Mouse (Mus musculus): ENCODE results near the gene Zfp9. TPM values are rescaled to one million over a fixed set of nuclear protein-coding genes. Genes with fewer than 3 reads are reported as not detected.

Gene Zfp9
- polyA plus RNA-seq, 2 experiments: 1.1 to 1.7 TPM

DNA sequence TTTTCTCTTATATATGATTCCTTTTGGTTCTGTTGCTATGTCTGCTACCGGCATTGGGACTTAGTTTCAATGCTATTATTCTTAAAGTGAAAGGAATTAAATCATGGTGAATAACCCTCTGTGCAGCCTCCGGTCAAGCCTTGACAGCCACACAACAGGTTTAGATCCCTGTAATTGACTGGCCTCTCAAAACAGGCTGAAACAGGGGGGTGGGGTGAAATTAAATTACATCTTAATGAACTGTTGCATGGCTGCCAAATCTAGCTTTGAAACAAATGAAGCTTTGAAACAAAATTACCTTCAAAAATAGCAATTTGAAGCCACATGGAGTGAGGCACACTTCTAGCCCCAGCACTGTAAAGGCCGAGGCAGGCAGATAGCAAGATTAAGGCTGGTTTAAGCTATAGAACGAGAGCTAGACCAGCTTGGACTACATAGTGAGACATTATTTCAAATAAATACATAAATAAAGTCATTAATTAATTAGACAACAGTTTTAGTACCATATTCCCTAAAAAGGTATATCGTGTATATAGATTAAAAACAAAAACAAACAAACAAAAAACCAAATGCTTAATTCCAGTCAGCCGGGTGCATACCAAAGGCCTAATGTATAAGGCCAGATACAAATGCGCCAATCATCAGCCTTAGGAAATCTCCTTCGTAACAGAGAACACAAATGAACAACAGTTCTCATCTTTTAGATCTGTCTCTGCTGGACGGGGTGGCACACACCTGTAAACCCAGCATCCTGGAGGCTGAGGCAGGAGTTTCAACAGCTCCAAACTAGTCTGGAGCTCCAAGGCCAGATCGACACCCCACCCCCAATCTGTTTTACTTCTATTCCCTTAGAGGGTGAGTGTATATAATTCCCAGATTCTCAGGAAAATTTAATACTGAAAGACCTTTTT is 990 bp downstream of the Zfp9 start:
- H3K9me3 ChIP-seq (ENCODE audit: control insufficient read depth, low read length): no peaks in the 10 kb centered on the region
- DNase-seq (ENCODE audit: low read depth in 3 of 3, low spot score in 3 of 3) (no peak), ATAC-seq (ENCODE audit: insufficient read depth) (no peak)
- TF ChIP-seq CTCF (IDR thresholded peaks at IDR 0.05; ENCODE audit: low read depth): no peak
- TF ChIP-seq EP300 (IDR thresholded peaks at IDR 0.05; ENCODE audit: low read depth): no peak
- WGBS (ENCODE audit: insufficient replicate concordance): 54% methylated on average over 10 of the region's 10 CpGs
- H3K4me2 ChIP-seq (ENCODE audit: low read depth): peak overlapping the region; percentile 65
- no peak overlapping the region for H3K27ac ChIP-seq
- peak overlapping the region; percentile 50 to 59 for H3K4me3 ChIP-seq (ENCODE audit: insufficient read depth in 1 of 2, low read depth in 2 of 2, low read length in 2 of 2)
- no peaks in the 10 kb centered on the region for H3K36me3 ChIP-seq (replicated peaks; ENCODE audit: control insufficient read depth, insufficient read depth, low read depth)
- H3K4me1 ChIP-seq (replicated peaks; ENCODE audit: control insufficient read depth in 2 of 2, insufficient read depth in 2 of 2, low read length in 1 of 2): peaks cover 0 to 2% of the 10 kb centered on the region in 2 experiments; a peak in 1 of 4 replicates
- peak overlapping the region; percentile 43; the same call in 1 of the 2 replicates for H3K9ac ChIP-seq (replicated peaks)
- H3K27me3 ChIP-seq (ENCODE audit: control insufficient read depth, insufficient read depth, low read length): peaks cover 16% of the 10 kb centered on the region

DNA sequence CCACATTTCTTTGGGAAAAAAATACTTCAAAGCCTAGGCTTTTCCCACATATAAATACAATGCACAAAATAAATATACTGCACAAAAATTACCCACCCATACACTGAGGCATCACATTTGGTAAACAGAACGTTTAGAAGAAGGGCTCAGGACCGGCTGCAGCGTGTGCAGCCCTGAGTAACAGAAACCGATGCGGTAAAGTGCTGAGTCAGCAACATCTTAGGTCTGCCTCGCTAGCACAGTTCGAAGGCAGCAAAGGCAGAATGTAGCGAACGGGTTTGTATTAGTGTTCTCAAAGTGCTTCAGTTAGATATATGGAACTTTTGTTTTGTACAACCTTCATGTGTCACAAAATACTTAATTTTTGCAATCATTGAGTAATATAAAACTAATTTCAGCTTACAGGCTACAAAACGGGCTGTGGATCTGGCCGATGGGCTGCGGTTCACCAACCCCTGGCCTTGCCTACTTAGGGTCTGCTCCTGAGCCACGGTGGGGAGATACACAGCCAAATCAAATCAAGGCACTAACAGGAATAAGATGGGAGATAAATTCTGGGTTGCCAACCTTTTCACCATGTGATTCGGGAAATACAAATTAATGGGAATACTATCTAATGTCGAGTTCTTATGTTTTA is 16.9 kb downstream of the Zfp9 start:
- Histone ChIP-seq H3K9me3 (ENCODE audit: control insufficient read depth, low read length) (no peaks in the 10 kb centered on the region), H3K27me3 (ENCODE audit: control insufficient read depth, insufficient read depth, low read length) (no peaks in the 10 kb centered on the region), H3K27ac (no peak overlapping the region), H3K4me3 (ENCODE audit: insufficient read depth in 1 of 2, low read depth in 2 of 2, low read length in 2 of 2) (no peak overlapping the region), H3K4me1 (replicated peaks; ENCODE audit: control insufficient read depth in 2 of 2, insufficient read depth in 2 of 2, low read length in 1 of 2) (no peaks in the 10 kb centered on the region), H3K9ac (replicated peaks) (no peak overlapping the region), H3K36me3 (replicated peaks; ENCODE audit: control insufficient read depth, insufficient read depth, low read depth) (no peaks in the 10 kb centered on the region), H3K4me2 (ENCODE audit: low read depth) (no peak overlapping the region)
- DNase-seq (ENCODE audit: low read depth in 3 of 3, low spot score in 3 of 3) (no peak), ATAC-seq (ENCODE audit: insufficient read depth) (no peak)
- no peak for TF ChIP-seq EP300 (IDR thresholded peaks at IDR 0.05; ENCODE audit: low read depth)
- TF ChIP-seq CTCF (IDR thresholded peaks at IDR 0.05; ENCODE audit: low read depth): no peak
- 74% methylated on average over 15 of the region's 15 CpGs for WGBS (ENCODE audit: insufficient replicate concordance)

DNA sequence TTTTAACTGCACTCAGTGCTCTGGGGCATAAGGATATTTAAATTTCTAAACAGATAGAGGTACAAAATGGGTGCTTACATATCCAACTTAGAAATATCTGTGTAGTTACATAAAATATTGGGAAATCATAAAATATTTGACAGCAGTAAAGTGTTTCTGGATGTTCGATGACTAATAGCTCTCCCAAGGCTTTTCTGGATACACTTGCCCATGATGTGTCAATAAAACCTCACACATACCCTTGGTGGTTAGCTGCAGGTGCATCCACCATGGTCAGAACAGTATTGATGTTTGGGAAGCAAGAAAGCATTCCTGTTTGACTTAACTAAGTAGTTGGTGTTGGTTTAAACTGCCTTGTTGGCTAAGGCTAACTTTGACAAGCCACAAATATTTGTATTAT is 21.4 kb downstream of the Zfp9 start:
- peaks cover 0 to 3% of the 10 kb centered on the region in 2 experiments; a peak in 2 of 4 replicates for H3K4me1 ChIP-seq (replicated peaks; ENCODE audit: control insufficient read depth in 2 of 2, insufficient read depth in 2 of 2, low read length in 1 of 2)
- WGBS (ENCODE audit: insufficient replicate concordance): 63% methylated on average over 1 of the region's 1 CpGs
- DNase-seq (ENCODE audit: low read depth in 3 of 3, low spot score in 3 of 3): no peak
- TF ChIP-seq EP300 (IDR thresholded peaks at IDR 0.05; ENCODE audit: low read depth) (no peak), CTCF (IDR thresholded peaks at IDR 0.05; ENCODE audit: low read depth) (no peak)
- no peak overlapping the region for H3K4me2 ChIP-seq (ENCODE audit: low read depth)
- no peak overlapping the region for H3K4me3 ChIP-seq (ENCODE audit: insufficient read depth in 1 of 2, low read depth in 2 of 2, low read length in 2 of 2)
- ATAC-seq (ENCODE audit: insufficient read depth): no peak
- H3K9me3 ChIP-seq (ENCODE audit: control insufficient read depth, low read length): no peaks in the 10 kb centered on the region
- no peak overlapping the region for H3K9ac ChIP-seq (replicated peaks)
- no peak overlapping the region for H3K27ac ChIP-seq
- H3K36me3 ChIP-seq (replicated peaks; ENCODE audit: control insufficient read depth, insufficient read depth, low read depth): no peaks in the 10 kb centered on the region
- H3K27me3 ChIP-seq (ENCODE audit: control insufficient read depth, insufficient read depth, low read length): no peaks in the 10 kb centered on the region

DNA sequence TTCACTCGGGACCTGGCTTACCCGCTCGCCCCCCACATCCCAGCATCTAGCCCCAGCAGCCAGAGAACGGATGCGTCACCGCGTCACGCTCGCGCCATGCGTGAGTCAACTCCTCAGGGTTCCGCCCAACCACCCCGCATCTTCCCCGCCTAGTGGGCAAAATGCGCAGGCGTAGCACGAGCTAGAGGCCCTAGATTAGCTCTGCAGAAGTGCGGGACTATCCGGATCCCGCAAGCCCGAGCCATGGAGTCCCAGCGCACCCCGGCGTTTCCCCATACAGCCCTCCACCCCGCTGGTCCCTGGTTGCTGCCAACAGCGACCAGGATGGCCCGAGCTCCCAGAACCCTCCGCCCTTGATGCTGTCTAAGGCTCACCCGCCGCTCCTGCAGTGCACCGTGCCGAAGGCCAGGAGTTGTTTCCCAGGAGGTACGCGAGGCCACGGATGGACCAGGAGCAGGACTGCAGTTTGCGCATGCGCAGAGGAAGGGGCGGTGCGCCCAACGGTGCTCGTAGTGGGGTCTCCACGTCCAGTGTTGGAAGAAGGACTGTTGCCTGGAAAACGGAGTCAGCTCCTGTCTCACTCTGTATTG is 24.0 kb downstream of the Zfp9 start, which contains the start of gene Zfp248:
Gene Zfp248 (minus strand): TSS at position 487 of the 590 bp plus-strand sequence.
- peak within 1 kb of the TSS; percentile 57 to 67 for H3K4me3 ChIP-seq (ENCODE audit: insufficient read depth in 1 of 2, low read depth in 2 of 2, low read length in 2 of 2)
- peaks cover 0 to 3% of the 10 kb centered on the region in 2 experiments; a peak in 2 of 4 replicates for H3K4me1 ChIP-seq (replicated peaks; ENCODE audit: control insufficient read depth in 2 of 2, insufficient read depth in 2 of 2, low read length in 1 of 2)
- no peaks in the 10 kb centered on the region for H3K27me3 ChIP-seq (ENCODE audit: control insufficient read depth, insufficient read depth, low read length)
- H3K27ac ChIP-seq: no peak within 1 kb of the TSS
- no peak for TF ChIP-seq EP300 (IDR thresholded peaks at IDR 0.05; ENCODE audit: low read depth)
- peak; percentile 65 for TF ChIP-seq CTCF (IDR thresholded peaks at IDR 0.05; ENCODE audit: low read depth)
- DNase-seq (ENCODE audit: low read depth in 3 of 3, low spot score in 3 of 3): peak; percentile 50 to 57 (median 52)
- WGBS (ENCODE audit: insufficient replicate concordance): under 1% methylated on average over 43 of the region's 43 CpGs
- H3K4me2 ChIP-seq (ENCODE audit: low read depth): peak within 1 kb of the TSS; percentile 70
- H3K36me3 ChIP-seq (replicated peaks; ENCODE audit: control insufficient read depth, insufficient read depth, low read depth): no peaks in the 10 kb centered on the region
- ATAC-seq (ENCODE audit: insufficient read depth): peak; percentile 79
- H3K9me3 ChIP-seq (ENCODE audit: control insufficient read depth, low read length): no peaks in the 10 kb centered on the region
- peak within 1 kb of the TSS; percentile 38 for H3K9ac ChIP-seq (replicated peaks)
